Mouse (Mus musculus): ENCODE data around the gene Lcn12.

Lcn12 gene

GRCm38 (mm10) chr2:25461407-25461806 lies 32.3 kb downstream of the Lcn12 start:
- DNase-seq (ENCODE audit: low spot score in 2 of 2): no peak

GRCm38 (mm10) chr2:25460551-25461309 lies 33.0 kb downstream of the Lcn12 start, which contains the start of gene Paxx:
TSS of gene Paxx (minus strand) at chr2:25461094.
- peak; percentile 94 to 95 for DNase-seq (ENCODE audit: low spot score in 2 of 2)

DNA sequence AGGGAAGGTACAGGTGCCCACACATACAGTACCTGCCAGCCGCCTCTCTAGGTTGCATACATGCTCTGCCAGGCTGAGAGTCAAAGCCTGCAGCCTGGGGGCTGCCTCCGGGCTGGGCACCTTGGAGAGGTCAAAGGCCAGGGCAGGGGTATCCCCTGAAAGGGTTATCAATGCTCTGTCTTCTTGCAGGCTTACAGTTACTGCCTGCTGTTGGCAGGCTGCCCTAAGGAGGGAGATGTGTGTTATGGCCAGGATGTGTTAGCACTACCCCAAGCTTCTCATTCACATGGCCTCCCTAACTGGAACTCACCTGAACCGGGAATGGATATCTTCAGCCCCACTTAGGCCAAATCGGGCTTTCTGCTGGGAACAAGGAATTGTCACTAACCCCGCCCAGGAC lies 33.6 kb downstream of the Lcn12 start:
- no peak for DNase-seq (ENCODE audit: low spot score in 2 of 2)

GRCm38 (mm10) chr2:25458911-25459310 lies 34.8 kb downstream of the Lcn12 start:
- DNase-seq (ENCODE audit: low spot score in 2 of 2): no peak

DNA sequence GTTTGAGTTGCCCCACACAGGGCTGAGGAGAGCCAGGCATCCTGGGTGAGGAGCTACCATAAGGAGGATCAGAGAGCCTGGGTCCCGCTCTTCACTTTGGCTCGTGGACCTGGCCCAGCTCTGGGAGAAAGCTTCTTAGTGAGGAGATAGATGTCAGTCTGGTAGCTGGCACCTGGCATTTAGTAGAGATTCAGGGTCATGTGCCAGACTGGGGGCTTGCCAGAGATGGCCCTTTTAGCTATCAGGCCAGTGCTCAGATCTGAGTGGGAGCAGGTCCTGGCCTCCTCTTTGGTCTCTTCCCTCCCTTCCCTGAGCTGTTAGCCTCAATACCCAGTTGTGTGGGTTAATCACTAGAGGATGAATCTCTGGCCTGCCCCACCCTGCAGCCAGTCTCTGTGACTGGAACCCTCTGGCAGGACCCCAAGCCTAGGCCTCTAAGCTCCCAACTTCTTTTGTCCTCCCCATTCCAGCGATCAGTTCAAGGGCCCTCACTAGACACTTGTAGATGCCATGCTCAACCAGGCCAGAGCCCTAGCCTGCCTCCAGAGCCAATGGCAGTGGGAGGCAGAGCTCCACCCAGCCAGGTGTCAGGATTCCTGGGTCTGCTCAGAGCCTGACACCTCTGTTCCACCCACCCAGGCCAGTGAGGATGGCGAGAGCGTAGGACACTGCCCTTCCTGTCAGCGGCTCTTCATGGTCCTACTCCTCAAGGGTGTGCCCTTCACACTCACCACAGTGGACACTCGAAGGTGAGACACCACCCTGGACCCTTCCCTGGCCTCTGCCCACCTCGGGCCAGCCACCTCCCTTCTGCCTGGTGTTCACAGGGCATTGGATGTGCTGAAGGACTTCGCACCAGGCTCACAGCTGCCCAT lies 36.5 kb downstream of the Lcn12 start:
- DNase-seq (ENCODE audit: low spot score in 2 of 2): no peak

DNA sequence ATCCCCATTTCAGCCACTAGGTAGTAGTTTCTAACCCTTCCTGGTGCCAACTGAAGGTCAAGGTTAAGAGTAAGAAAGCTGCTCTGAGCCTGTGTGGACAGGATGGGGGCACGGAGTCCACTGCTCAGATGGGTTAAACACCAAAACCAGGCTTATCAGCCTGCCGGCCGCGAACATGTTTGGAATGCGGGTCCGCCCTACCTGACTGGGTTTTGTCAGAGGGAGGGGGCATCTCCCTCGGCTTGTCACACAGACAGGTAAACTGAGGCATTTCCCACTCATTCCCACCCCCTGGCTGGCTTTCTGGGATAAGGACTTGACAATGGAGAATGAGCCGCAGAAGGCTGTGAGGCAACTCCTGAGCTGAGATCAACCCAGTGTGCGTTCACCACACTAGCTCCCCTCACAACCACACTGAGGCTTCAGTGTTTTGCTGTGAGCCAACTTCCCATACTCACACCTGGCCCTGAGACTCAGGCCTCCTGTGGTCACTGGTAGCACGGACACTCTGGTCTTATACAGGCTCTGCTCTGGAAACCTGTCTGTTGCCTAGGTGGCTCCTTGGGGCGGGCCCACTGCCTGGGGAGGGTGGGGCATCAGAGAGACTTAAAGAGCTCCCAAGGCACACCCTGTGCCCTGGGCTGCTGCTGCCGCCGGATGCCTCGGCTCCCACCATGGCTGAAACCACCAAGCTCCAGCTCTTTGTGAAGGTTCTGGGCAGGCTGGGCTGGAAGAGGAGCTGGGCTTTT lies 37.3 kb downstream of the Lcn12 start, which contains the start of gene Clic3:
Gene Clic3 (plus strand): TSS at position 634 of the 749 bp plus-strand sequence.
- DNase-seq (ENCODE audit: low spot score in 2 of 2): no peak

DNA sequence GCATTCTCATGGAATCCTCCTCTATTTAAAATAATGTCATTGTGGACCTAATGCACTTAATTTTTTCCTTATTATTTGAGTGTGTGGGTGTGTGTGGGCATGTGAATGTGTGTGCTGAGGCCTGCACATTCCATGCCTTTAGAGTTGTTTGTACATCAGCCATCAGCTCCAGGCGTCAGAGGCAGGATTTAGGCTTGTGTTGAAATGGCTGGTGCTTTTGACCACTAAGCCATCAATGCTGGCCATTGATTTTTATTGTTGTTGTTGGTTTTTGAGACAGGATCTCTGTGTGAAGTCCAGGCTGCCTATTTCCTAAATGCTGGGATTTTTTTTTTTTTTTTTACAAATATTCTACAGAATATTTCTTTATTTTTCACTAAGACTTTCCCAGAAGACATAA lies 40.8 kb downstream of the Lcn12 start:
- DNase-seq (ENCODE audit: low spot score in 2 of 2): no peak

DNA sequence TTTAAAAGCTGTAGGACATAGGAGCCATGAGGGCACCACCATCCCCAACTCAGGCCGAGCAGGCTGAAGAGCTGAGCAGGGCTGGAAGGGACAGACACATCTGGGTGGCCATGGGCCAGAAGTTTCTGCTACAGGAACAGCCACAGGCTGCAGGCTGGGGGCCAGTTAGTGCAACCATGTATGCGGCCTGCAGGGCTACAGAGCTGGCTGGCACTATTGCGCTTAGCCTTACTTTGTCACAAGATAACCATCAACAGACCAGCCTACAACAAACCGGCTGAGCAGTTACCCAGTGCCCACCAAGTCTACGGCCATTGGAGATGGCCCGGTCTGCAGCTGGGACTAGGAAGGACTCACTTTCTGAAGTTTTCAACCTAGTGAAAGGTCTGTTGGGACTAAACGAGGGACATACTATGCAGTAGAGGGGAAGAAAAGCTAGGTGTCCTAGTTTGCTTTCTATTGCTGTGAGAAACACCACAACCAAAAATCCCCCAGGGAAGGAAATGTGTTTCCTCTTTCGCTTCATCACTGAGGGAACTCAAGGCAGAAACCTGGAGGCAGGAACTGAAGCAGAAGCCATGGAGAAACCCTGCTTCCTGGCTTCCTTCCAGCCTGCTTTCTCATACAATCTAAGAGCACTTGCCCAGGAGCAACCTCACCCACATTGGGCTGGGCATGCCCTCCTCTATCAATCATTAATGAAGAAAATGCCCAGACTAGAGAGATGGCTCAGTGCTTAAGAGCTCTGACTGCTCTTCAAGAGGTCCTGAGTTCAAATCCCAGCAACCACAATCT lies 42.7 kb downstream of the Lcn12 start:
- no peak for DNase-seq (ENCODE audit: low spot score in 2 of 2)

- no peak for DNase-seq (ENCODE audit: low spot score in 2 of 2)
These were observed 51.0 kb downstream of the Lcn12 start for GRCm38 (mm10) chr2:25442682-25443081.

GRCm38 (mm10) chr2:25441067-25441466 lies 52.6 kb downstream of the Lcn12 start:
- DNase-seq (ENCODE audit: low spot score in 2 of 2): no peak

Data from right cerebral cortex, postnatal 36 days (tissue).